Mouse (Mus musculus): Measurements from ENCODE around the gene Slc9a1. TPM values are rescaled to one million over a fixed set of nuclear protein-coding genes. Genes with fewer than 3 reads are reported as not detected.

The Slc9a1 gene
- polyA plus RNA-seq, 1 experiment from 2014 or later: 9.1 TPM

GRCm38 (mm10) chr4:133345702-133346101, 23.8 kb upstream of the Slc9a1 start:
- Histone ChIP-seq H3K36me3 (ENCODE audit: control insufficient read depth, insufficient read depth, low read length) (no peaks in the 10 kb centered on the region), H3K27ac (ENCODE audit: low read length) (no peak overlapping the region), H3K27me3 (replicated peaks; ENCODE audit: control insufficient read depth, insufficient read depth, low read length) (no peaks in the 10 kb centered on the region), H3K9ac (ENCODE audit: low read depth, low read length) (no peak overlapping the region), H3K4me2 (ENCODE audit: low read depth, low read length) (no peak overlapping the region), H3K9me3 (ENCODE audit: control insufficient read depth, low read length) (no peaks in the 10 kb centered on the region), H3K4me3 (ENCODE audit: low read length) (no peak overlapping the region), H3K4me1 (ENCODE audit: control insufficient read depth, insufficient read depth, low read length) (no peaks in the 10 kb centered on the region)
- WGBS: 86% methylated on average over 6 of the region's 6 CpGs
- no peak for ATAC-seq

DNA sequence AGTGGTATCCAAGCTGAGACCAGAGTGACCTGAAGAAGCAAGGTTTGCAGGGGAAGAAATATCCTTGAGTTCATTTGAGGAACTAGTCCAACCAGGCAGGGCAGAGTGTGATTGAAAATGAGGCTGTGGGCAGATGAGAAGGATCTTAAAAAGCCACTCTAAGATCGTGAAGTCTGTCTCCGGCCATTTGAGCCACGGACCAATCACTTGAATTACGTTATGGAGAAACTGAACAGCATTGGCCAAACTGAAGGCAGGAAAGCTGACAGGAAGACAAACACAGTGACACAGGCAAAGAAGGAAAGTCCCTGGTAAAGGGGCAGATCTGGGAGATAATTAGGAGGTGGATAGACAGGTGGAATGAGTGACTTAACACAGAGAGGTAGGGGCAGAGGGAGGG, 22.9 kb upstream of the Slc9a1 start:
- Histone ChIP-seq H3K36me3 (ENCODE audit: control insufficient read depth, insufficient read depth, low read length) (no peaks in the 10 kb centered on the region), H3K9ac (ENCODE audit: low read depth, low read length) (no peak overlapping the region), H3K4me2 (ENCODE audit: low read depth, low read length) (no peak overlapping the region), H3K27me3 (replicated peaks; ENCODE audit: control insufficient read depth, insufficient read depth, low read length) (no peaks in the 10 kb centered on the region), H3K4me3 (ENCODE audit: low read length) (no peak overlapping the region), H3K27ac (ENCODE audit: low read length) (no peak overlapping the region), H3K4me1 (ENCODE audit: control insufficient read depth, insufficient read depth, low read length) (no peaks in the 10 kb centered on the region), H3K9me3 (ENCODE audit: control insufficient read depth, low read length) (no peaks in the 10 kb centered on the region)
- no peak for ATAC-seq
- WGBS: 70% methylated on average over 4 of the region's 4 CpGs

DNA sequence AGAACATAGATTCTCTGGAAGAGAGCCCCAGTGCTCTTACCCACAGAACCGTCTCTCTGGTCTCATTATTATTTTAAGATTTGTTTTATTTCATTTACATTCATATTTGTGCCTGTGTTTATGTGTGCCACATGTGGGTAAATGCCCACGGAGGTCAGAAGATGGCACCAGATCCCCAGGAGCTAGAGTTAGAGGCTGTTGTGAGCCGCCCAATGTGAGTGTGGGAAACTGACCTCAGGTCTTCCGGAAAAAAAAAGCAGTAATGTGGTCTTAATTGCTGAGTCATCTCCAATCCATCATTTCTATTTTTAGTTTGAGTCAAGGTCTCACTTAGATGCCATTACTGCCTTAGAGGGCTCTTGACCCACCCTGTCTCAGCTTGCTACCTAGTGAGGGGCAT, 21.9 kb upstream of the Slc9a1 start:
- Histone ChIP-seq H3K27ac (ENCODE audit: low read length) (no peak overlapping the region), H3K4me3 (ENCODE audit: low read length) (no peak overlapping the region), H3K9me3 (ENCODE audit: control insufficient read depth, low read length) (no peaks in the 10 kb centered on the region), H3K4me2 (ENCODE audit: low read depth, low read length) (no peak overlapping the region), H3K9ac (ENCODE audit: low read depth, low read length) (no peak overlapping the region), H3K36me3 (ENCODE audit: control insufficient read depth, insufficient read depth, low read length) (no peaks in the 10 kb centered on the region), H3K4me1 (ENCODE audit: control insufficient read depth, insufficient read depth, low read length) (no peaks in the 10 kb centered on the region), H3K27me3 (replicated peaks; ENCODE audit: control insufficient read depth, insufficient read depth, low read length) (no peaks in the 10 kb centered on the region)
- 67% methylated on average over 4 of the region's 4 CpGs for WGBS
- no peak for ATAC-seq

DNA sequence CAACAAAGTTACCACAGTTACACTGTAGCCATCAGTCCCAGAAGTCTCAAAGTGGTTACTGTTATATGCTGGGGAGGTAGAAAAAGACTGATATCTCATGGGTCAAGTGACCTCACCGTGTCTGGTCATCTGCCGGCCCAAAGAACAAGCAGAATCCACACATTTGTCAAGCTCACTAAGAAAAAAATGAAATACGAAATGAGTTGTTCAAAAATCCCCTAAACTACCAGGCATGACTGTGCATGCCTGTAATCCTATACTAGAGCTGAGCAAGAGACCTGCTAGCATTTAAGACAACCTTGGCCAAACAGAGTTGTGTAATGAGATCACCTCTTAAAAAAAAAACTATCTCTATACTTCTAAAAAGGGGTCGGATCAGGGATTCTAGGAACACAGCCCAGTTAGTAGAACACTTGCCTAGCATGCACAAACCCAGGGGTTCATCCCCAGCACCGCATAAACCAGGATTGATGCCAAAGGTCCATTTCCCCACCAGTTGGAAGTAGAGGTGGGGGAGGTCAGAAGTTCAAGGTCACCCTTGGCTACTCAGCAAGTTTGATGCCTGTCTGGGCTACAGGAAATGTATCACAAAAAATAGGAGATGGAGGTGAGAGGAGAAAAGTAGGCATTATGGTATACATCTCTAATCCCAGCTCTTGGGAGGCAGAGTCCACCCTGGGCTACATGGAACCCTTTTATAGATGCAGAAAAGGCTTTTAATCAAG, 21.3 kb upstream of the Slc9a1 start:
- ATAC-seq: no peak
- Histone ChIP-seq H3K9ac (ENCODE audit: low read depth, low read length) (no peak overlapping the region), H3K9me3 (ENCODE audit: control insufficient read depth, low read length) (no peaks in the 10 kb centered on the region), H3K27me3 (replicated peaks; ENCODE audit: control insufficient read depth, insufficient read depth, low read length) (no peaks in the 10 kb centered on the region), H3K36me3 (ENCODE audit: control insufficient read depth, insufficient read depth, low read length) (no peaks in the 10 kb centered on the region), H3K4me3 (ENCODE audit: low read length) (no peak overlapping the region), H3K4me2 (ENCODE audit: low read depth, low read length) (no peak overlapping the region), H3K4me1 (ENCODE audit: control insufficient read depth, insufficient read depth, low read length) (no peaks in the 10 kb centered on the region), H3K27ac (ENCODE audit: low read length) (no peak overlapping the region)
- WGBS: 82% methylated on average over 5 of the region's 5 CpGs

DNA sequence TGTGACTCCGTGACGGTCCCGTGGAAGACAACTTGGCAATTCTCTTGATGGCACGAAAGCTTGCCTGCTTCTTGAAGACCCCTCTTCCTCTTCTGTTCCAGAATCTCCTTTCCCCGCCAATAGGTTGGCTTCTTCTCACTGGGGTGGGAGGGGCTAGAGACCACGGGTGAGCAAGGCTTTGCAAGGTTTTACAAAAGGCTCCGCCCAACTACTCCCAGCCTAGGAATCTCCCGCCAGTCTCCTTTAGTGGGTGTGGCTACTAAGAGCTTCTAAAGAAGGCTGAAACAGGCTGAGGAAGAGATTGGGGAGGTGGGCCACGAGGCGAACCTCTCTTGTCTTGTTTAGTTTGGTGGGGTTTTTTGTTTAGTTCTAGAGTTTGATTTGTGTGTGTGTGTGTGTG, 16.7 kb upstream of the Slc9a1 start:
- H3K27me3 ChIP-seq (replicated peaks; ENCODE audit: control insufficient read depth, insufficient read depth, low read length): no peaks in the 10 kb centered on the region
- no peaks in the 10 kb centered on the region for H3K36me3 ChIP-seq (ENCODE audit: control insufficient read depth, insufficient read depth, low read length)
- WGBS: 71% methylated on average over 10 of the region's 10 CpGs
- no peak overlapping the region for H3K27ac ChIP-seq (ENCODE audit: low read length)
- H3K9me3 ChIP-seq (ENCODE audit: control insufficient read depth, low read length): no peaks in the 10 kb centered on the region
- no peaks in the 10 kb centered on the region for H3K4me1 ChIP-seq (ENCODE audit: control insufficient read depth, insufficient read depth, low read length)
- peak; percentile 40; the same call in 1 of the 2 replicates for ATAC-seq
- no peak overlapping the region for H3K9ac ChIP-seq (ENCODE audit: low read depth, low read length)
- H3K4me3 ChIP-seq (ENCODE audit: low read length): no peak overlapping the region
- no peak overlapping the region for H3K4me2 ChIP-seq (ENCODE audit: low read depth, low read length)

DNA sequence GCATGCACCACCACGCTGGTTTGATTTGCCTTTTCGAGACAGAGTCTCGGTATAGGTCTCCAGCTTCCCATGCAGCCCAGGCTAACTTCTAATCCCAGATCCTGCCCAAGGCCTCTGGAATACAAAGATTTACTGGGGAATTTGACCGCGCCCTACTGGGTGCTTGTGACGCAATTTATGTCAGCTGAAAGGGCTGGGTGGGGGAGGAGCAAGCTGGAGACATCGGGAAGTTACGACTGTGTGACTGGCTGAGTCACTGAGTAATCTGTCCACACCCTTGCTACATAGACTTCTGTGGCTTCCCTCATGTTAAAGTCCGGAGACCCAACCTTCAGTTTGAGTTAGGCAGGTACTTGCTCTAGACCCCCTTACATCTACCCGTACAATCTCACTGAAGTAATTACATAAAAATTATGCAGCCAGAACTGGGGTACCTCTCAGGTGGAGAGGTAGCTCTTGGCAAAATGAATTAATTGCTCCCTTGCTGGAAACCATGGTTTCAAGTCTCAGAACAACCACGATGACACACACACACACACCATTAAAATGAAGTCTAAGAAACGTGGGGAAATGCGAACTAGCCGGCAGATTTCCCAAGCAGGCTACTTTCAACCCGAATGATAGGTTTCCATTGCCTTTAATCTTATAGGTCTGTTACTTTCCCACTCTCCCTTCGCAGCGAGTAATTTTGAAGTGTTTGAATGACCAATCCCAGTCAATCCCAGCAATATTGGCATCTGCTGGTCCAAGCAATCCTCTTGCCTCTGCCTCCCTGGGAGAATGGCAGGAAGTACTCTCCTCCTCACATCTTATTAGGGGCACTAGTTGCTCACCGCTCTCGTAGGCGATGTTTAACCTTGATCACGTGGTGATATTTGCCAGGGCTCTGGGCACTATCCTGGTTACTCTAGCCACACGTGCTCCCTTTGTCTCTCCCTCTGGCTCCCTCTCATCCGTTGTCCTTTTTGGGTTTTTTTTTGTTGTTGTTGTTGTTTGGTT, 15.8 kb upstream of the Slc9a1 start, which contains the start of gene Wdtc1:
TSS of gene Wdtc1 (minus strand) at position 115 of the 999 bp plus-strand sequence.
- Histone ChIP-seq H3K27me3 (replicated peaks; ENCODE audit: control insufficient read depth, insufficient read depth, low read length) (no peaks in the 10 kb centered on the region), H3K4me3 (ENCODE audit: low read length) (no peak within 1 kb of the TSS), H3K4me2 (ENCODE audit: low read depth, low read length) (no peak within 1 kb of the TSS), H3K9ac (ENCODE audit: low read depth, low read length) (no peak within 1 kb of the TSS), H3K36me3 (ENCODE audit: control insufficient read depth, insufficient read depth, low read length) (no peaks in the 10 kb centered on the region), H3K27ac (ENCODE audit: low read length) (peak within 1 kb of the TSS; percentile 23; the same call in 1 of the 2 replicates), H3K9me3 (ENCODE audit: control insufficient read depth, low read length) (no peaks in the 10 kb centered on the region), H3K4me1 (ENCODE audit: control insufficient read depth, insufficient read depth, low read length) (no peaks in the 10 kb centered on the region)
- ATAC-seq: peak; percentile 93
- WGBS: 81% methylated on average over 23 of the region's 23 CpGs

DNA sequence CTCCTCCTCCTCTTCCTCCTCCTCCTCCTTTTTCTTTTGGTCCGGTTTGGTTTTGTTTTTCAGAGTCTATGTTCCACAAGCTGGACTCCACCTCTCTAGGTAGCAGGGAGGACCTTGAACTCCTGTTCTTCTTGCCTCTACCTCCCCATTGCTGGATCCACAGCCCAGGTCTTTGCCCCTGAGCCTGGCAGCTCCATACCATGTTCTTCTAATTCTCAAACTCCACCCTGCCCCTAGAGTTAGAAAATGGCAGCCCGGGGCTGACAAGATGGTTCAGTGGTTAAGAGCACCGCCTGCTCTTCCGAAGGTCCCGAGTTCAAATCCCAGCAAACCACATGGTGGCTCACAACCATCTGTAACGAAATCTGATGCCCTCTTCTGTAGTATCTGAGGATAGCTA, 14.9 kb upstream of the Slc9a1 start:
- Histone ChIP-seq H3K36me3 (ENCODE audit: control insufficient read depth, insufficient read depth, low read length) (no peaks in the 10 kb centered on the region), H3K4me3 (ENCODE audit: low read length) (no peak overlapping the region), H3K4me1 (ENCODE audit: control insufficient read depth, insufficient read depth, low read length) (no peaks in the 10 kb centered on the region), H3K27ac (ENCODE audit: low read length) (no peak overlapping the region), H3K9ac (ENCODE audit: low read depth, low read length) (no peak overlapping the region), H3K9me3 (ENCODE audit: control insufficient read depth, low read length) (no peaks in the 10 kb centered on the region), H3K27me3 (replicated peaks; ENCODE audit: control insufficient read depth, insufficient read depth, low read length) (no peaks in the 10 kb centered on the region), H3K4me2 (ENCODE audit: low read depth, low read length) (no peak overlapping the region)
- no peak for ATAC-seq
- 93% methylated on average over 6 of the region's 6 CpGs for WGBS

DNA sequence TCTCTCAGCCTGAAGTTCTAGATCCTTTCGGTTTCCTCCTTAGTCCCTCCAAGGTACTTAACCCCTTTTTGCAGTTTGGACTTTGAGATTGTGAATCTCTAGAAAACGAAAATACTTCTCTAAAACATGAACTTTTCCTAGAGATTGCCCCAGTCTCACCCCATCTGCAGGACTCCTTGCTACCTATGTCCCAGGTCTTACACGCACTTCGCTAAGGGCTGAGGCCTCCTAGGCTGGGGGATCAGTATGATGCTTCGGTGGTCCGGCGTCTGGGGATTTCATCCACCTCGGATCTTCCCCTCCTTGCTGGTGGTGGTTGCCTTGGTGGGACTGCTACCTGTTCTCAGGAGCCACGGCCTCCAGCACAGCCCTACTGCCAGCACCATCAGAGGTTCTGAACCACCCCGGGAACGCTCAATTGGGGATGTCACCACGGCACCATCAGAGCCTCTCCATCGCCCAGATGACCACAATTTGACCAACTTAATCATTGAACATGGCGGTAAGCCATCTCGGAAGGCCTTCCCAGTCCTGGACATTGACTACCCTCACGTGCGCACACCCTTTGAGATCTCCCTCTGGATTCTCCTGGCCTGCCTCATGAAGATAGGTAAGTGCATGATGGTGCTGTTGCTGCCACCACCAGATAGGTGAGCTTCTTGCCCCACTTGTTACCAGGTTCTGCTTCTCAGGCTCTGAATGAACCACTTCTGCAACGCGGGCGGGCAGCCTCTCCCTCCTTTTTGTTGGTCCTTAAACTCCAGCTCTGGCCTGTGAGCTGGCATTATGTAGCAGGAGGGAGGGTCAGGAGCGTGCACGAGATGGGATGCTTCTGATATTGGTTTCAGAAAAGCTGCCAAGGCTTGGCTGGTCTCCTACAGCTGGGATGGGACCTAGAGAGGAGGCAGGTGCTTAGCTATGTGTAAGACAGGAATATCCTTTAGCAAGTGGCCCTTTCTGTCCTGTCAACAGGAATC, 1.1 kb downstream of the Slc9a1 start:
- peak overlapping the region; percentile 96 for H3K9ac ChIP-seq (ENCODE audit: low read depth, low read length)
- no peaks in the 10 kb centered on the region for H3K27me3 ChIP-seq (replicated peaks; ENCODE audit: control insufficient read depth, insufficient read depth, low read length)
- H3K27ac ChIP-seq (ENCODE audit: low read length): peak overlapping the region; percentile 86
- no peaks in the 10 kb centered on the region for H3K9me3 ChIP-seq (ENCODE audit: control insufficient read depth, low read length)
- ATAC-seq: peak; percentile 11; the same call in 1 of the 2 replicates
- H3K4me1 ChIP-seq (ENCODE audit: control insufficient read depth, insufficient read depth, low read length): peaks cover 40% of the 10 kb centered on the region
- WGBS: 65% methylated on average over 22 of the region's 22 CpGs
- H3K36me3 ChIP-seq (ENCODE audit: control insufficient read depth, insufficient read depth, low read length): no peaks in the 10 kb centered on the region
- peak overlapping the region; percentile 70 for H3K4me3 ChIP-seq (ENCODE audit: low read length)
- peak overlapping the region; percentile 84 for H3K4me2 ChIP-seq (ENCODE audit: low read depth, low read length)
